Mouse (Mus musculus) thymus, postnatal 14 days (tissue): ENCODE measurements around the gene Trp53i13.
"Not testable (repeated sequence)": the region's sequence is repeated elsewhere in the genome, so short reads cannot be mapped to it uniquely, and the experiment has no call there.

Experiments
- DNase-seq: peaks from one replicate; pipeline ENCODE4 v3.0.0; 2021

The Trp53i13 gene

DNA sequence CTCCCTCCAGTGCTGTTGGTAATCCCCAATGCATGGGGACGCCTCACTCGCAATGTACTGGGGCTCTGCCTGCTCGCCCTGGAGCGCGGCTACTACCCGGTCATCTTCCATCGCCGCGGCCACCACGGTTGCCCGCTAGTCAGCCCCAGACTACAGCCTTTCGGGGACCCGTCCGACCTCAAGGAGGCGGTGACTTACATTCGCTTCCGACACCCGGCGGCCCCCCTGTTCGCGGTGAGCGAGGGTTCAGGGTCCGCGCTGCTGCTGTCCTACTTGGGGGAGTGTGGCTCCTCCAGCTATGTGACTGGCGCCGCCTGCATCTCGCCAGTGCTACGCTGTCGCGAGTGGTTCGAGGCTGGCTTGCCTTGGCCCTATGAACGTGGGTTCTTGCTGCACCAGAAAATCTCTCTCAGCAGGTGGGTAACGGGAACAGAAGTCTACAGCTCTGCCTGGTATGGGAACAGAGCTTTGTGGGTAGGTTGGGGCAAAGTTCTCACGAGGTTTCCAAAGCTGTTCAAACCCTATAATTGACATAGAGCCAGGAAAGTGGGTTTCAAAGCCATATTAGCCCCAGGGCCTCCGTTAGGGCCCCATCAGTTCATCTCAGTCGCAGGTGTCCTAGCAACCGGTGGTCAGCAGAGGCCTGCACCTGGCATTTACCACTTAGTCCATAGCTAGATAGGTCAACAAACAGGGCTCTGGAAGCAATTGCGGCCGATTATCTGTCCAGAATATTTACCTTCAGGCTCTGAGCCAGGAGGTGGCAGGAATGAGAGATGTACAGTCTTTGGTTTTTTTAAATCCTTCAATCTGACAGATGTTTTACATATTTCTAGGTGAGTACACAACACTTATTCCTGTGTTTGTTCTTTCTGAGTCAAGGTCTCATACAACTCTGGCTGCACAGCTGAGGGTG, at the start of gene Trp53i13:
Gene Trp53i13 (minus strand): TSS at position 344 of the 916 bp plus-strand sequence.
- DNase-seq: peak; percentile 68

GRCm38 (mm10) chr11:77545261-77545660, 29.5 kb upstream of the Trp53i13 start:
- DNase-seq: no peak

- DNase-seq: no peak
These were observed 16.5 kb upstream of the Trp53i13 start for GRCm38 (mm10) chr11:77532202-77532846.

DNA sequence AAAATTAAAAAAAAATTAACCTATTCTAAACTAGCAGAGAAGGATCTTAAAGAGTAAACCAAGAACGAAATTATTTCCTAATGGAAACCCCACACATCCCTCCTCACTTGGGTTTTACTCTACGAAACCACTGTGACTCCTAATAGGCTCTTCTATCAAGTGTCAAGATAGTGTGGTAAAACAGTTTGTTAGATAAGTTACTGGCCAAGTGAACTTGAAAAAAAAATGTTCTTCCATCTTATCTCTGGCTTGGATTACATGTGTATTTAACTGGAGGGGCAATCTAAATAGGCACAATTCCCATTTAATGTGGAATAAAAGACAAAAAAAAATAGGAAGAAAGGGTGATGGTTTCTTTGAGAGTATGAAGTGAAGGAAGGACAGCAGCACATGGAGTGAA, 15.1 kb upstream of the Trp53i13 start:
- DNase-seq: no peak

DNA sequence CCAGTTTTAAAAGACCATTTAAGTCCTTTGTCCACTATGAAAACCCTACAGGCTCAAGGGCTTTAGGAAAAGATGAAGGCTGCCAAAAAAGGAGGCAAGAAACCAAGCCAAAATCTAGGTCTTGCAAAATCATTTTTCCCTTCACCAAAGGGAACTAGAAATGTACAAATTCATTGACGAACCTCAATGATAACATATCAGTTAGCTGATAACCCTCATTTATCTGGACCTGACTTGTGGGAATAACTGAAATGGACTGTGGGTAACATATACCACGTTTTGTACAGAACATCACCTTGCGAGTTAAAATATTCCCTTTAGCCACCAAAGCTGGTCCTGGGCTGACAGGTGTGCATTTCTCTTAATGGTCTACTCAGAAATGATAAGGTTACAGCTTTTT, 13.9 kb upstream of the Trp53i13 start:
- DNase-seq: no peak

- DNase-seq: not testable (repeated sequence)
These were observed 12.6 kb upstream of the Trp53i13 start for GRCm38 (mm10) chr11:77528420-77528819.

DNA sequence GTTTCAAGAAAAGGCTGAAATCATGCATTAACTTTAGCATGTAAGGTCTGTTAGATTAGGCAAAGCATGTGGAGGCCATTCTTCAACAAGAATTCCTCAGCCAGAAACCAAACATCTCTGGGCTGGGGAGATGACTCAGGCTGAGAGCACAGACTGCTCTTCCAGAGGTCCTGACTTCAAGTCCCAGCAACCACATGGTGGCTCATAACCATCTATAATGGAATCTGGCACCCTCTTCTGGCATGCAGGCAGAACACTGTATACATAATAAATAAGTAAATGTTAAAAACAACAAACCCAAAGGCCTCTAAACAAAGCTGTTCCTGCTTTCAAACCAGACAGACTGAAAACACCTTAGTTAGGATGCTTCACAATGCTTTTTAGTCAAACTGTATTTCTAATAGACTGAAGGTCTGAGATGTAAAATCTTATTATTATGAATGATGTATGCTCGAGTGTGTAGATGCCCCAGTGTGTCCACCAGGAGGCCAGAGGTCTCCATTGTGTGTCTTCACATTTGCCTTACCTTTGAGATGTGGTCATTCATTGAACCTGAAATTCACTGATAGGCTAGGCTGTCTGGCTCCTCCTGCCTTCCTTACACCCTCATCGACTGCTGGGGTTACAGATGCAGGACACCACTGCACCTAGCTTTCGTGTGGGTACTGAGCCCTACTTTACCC, 10.2 kb upstream of the Trp53i13 start:
- no peak for DNase-seq

GRCm38 (mm10) chr11:77520601-77521529, 5.1 kb upstream of the Trp53i13 start:
- DNase-seq: peak; percentile 75

DNA sequence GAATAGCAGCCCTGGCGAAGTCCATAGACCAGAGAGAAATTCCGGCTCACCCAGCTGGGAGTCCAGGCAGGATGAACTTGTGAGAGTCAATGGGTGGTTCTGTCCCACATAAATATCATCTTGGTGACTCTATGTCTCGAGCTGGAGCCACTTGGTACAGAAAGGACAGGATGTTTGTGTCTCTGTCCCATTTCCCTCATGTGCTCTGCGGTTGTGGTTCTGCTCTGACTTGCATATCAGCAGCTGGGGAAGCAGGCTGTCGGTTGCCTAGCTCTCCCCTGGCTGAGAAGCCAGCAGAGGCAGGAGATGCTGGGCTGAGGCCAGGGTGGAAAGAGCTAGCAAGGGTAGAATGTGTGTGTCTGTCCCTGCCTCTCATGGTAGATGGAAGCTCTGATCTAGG, 3.3 kb upstream of the Trp53i13 start, which contains the start of gene Gm10392:
Gene Gm10392 (minus strand): TSS at position 156 of the 400 bp plus-strand sequence.
- DNase-seq: peak; percentile 86

- peak; percentile 65 for DNase-seq
These were observed 2.4 kb upstream of the Trp53i13 start for GRCm38 (mm10) chr11:77518051-77518798.

- no peak for DNase-seq
These were observed 1.0 kb upstream of the Trp53i13 start for GRCm38 (mm10) chr11:77516553-77517425.

DNA sequence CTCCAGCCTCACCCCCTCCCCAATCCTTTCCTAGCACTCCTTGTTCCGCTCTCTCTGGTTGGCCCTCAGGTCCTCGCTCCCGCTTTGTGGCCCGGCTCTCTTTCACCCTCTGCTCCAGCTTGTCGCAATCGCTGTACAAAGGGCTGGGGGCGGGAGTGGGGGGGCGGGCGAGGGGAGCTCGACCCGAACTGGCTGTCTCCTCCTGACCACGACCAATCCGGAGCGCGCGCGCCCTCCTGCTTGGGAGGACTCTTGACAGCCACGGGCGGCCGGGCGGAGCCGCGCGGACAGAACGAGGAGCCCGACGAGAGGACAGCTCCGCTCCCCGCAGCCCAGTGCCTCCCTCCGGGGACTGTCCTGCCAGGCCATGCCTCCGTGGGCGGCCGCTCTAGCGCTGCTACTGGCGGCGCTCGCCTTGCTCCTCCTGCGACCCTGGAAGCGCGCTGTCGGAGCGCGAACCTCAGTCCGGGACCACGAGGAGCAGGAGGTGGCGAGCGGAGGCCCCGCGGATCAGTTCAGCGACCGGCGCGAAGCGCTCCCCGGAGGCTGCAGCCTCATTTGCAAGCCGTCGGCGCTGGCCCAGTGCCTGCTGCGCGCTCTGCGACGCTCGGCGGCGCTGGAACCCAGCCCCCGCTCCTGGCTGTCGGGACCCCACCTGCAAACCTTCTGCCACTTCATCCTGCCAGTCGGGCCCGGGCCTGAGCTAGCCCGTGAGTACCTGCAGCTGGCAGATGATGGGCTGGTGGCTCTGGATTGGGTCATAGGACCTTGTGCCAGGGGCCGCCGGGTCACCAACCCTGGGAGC, 746 bp downstream of the Trp53i13 start, which contains the start of gene Abhd15:
Gene Abhd15 (plus strand): TSS at position 290 of the 805 bp plus-strand sequence.
- peak; percentile 80 for DNase-seq

DNA sequence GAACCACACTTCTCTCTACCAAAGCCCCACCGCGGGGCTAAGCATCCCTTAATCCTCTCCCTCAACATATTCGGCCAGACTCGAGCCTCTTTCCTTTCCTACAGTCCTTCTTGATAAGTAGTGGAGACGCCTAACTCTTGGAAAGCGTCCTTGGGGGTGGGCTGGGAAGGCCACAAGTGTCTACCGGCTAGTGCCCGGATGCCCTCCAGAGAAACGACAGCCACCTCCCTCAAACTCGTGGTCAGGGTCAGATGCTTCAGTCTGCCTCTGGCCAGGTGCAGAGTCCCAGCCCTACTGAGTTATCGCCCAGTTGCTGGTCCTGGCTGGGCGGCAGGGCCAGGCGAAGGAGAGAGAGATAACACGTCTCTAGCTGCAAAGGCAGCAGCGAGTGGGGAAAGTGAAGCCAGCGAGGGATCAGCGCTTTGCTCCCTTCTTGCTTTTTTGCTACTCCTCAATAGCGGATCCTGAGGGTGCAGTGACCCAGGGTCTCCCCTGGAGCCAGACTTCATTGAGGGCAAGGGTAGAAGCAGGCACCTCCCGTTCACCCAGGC, 1.4 kb downstream of the Trp53i13 start:
- DNase-seq: no peak

DNA sequence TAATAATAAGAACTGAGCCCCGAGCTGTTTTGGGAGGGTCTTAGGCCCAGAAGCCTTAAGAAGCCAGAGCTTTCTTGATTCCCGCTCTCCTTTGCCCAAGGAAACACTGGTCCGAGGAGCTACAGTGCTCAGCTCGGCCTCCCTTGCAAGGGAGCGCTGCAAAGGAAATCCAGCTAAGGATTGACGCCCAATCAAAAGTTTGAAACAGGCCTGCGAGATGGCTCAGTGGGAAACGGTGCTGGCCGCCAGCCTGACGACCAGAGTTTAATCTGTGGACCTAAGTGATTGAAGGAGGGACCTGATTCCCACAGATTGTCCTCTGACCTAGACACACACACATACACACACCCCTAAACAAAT, 2.0 kb downstream of the Trp53i13 start:
- no peak for DNase-seq

GRCm38 (mm10) chr11:77512891-77513810, 2.6 kb downstream of the Trp53i13 start:
- peak; percentile 91 for DNase-seq

DNA sequence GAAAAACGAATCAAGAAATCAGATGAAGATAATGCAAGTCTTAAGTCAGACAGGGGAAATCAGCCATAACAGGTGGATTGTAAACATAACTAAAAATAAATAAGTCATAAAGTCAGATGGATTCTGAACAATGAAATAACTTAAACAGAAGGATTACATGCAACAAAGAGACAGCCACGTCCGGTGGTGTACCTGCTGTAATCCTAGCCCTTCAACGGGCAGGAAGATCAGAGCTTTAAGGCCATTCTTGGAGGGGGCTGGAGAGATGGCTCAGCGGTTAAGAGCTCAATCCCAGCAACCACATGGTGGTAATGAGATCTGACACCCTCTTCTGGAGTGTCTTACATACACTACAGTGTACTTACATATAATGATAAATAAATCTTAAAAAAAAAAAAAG, 4.4 kb downstream of the Trp53i13 start:
- DNase-seq: no peak

DNA sequence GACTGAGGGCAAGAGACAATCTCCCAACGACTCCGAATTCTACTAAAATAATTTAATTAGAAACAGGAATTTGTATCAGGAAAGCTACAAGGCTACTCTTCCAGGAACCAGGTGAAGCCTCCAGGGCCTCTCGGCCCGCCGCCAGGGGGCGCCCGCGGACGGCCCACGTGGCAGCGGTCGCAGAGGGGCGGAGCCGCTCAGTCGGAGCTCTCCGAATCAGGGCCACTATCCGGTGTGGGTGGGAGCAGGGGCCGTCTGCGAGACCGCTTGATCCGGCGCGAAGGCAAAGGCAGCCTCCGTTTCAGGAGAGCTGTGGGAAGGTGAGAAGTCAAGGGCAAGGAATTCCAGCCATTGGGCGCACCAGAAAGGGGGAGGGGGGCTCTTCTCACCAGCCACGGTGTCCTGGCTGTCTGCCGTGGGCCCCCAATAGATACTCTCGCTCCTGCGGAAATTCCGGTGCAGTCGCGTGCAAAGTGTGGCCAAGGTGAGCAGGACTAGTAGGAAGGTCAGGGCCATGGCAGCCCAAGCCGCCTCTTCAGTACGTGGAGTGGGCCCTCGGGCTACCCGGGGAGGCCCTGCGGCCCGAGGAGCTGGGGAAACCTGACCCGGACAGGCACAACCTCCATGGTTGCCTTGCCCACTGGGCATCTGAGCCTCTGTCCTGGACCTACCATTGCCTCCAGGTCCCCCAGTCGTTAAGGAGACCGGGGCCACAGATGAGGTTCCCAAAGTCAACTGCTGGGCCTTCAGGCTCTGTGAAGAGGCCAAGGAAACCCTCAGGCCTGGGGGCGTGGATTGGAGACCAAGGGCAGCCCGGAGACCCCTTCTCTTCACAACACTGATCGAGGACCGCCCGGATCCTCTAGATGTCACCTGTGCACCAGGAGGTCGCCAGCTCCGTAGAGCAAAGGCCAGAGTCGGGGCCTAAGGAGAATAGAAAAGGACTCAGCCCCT, 7.4 kb downstream of the Trp53i13 start:
- peak; percentile 92 for DNase-seq
